Mouse (Mus musculus): ENCODE measurements around the gene Scamp2. TPM values are rescaled to one million over a fixed set of nuclear protein-coding genes. Genes with fewer than 3 reads are reported as not detected.

Scamp2 gene
- polyA plus RNA-seq, 1 experiment from 2014 or later = 60.2 TPM

GRCm38 (mm10) chr9:57525516-57525915, 35.2 kb upstream of the Scamp2 start:
- H3K27me3 ChIP-seq = no peaks in the 10 kb centered on the region
- ChIA-PET CTCF (no interaction called here), POLR2A (no interaction called here)
- DNase-seq (ENCODE audit: low read depth, low spot score) = no peak
- TF ChIP-seq CTCF (IDR thresholded peaks at IDR 0.05) = no peak
- ATAC-seq = no peak
- in situ Hi-C loops (cut with MboI; ENCODE audit: low pct_unique_long_range_greater_than_20kb) = no loop called here

GRCm38 (mm10) chr9:57526435-57526834, 34.3 kb upstream of the Scamp2 start:
- no peak for TF ChIP-seq CTCF (IDR thresholded peaks at IDR 0.05)
- ATAC-seq (no peak), DNase-seq (ENCODE audit: low read depth, low spot score) (no peak)
- POLR2A ChIA-PET = no interaction called here
- CTCF ChIA-PET = interaction anchor here (1.1 kb wide), 1 partner anchor 9 kb away, joined by 3 read pairs; no protein-coding TSS in a partner anchor
- no peaks in the 10 kb centered on the region for H3K27me3 ChIP-seq
- in situ Hi-C loops (cut with MboI; ENCODE audit: low pct_unique_long_range_greater_than_20kb) = no loop called here

GRCm38 (mm10) chr9:57531946-57532345, 28.8 kb upstream of the Scamp2 start:
- no peaks in the 10 kb centered on the region for H3K27me3 ChIP-seq
- in situ Hi-C loops (cut with MboI; ENCODE audit: low pct_unique_long_range_greater_than_20kb) = no loop called here
- CTCF ChIA-PET = interaction anchor here (0.8 kb wide), 1 partner anchor 8 kb away, joined by 4 read pairs; no protein-coding TSS in a partner anchor
- POLR2A ChIA-PET = no interaction called here
- DNase-seq (ENCODE audit: low read depth, low spot score) (no peak), ATAC-seq (no peak)
- no peak for TF ChIP-seq CTCF (IDR thresholded peaks at IDR 0.05)

GRCm38 (mm10) chr9:57536362-57536761, 24.4 kb upstream of the Scamp2 start:
- in situ Hi-C loops (cut with MboI; ENCODE audit: low pct_unique_long_range_greater_than_20kb) = no loop called here
- DNase-seq (ENCODE audit: low read depth, low spot score) (no peak), ATAC-seq (no peak)
- ChIA-PET CTCF (interaction anchor here (2.0 kb wide), 1 partner anchor 15 kb away, joined by 6 read pairs; the partner anchor contains the start of gene Cox5a), POLR2A (interaction anchor here (0.7 to 1.1 kb wide), 3 partner anchors 15 to 307 kb away, joined by 4 to 10 read pairs (median 5); partner anchors contain the start of gene Cox5a)
- no peak for TF ChIP-seq CTCF (IDR thresholded peaks at IDR 0.05)
- no peaks in the 10 kb centered on the region for H3K27me3 ChIP-seq

- H3K27me3 ChIP-seq = no peaks in the 10 kb centered on the region
- ChIA-PET CTCF (interaction anchor here (2.0 kb wide), 1 partner anchor 16 kb away, joined by 6 read pairs; the partner anchor contains the start of gene Cox5a), POLR2A (interaction anchor here (1.3 kb wide), 1 partner anchor 13 kb away, joined by 4 read pairs; no protein-coding TSS in a partner anchor)
- ATAC-seq (peak; percentile 77), DNase-seq (ENCODE audit: low read depth, low spot score) (no peak)
- in situ Hi-C loops (cut with MboI; ENCODE audit: low pct_unique_long_range_greater_than_20kb) = no loop called here
- TF ChIP-seq CTCF (IDR thresholded peaks at IDR 0.05) = no peak
Measured at GRCm38 (mm10) chr9:57537044-57537727, 23.6 kb upstream of the Scamp2 start, which contains the start of gene Fam219b. Gene Fam219b, plus strand, starts transcription at chr9:57537528.

GRCm38 (mm10) chr9:57537728-57538181, 23.0 kb upstream of the Scamp2 start:
- ATAC-seq (peak; percentile 6), DNase-seq (ENCODE audit: low read depth, low spot score) (no peak)
- H3K27me3 ChIP-seq = no peaks in the 10 kb centered on the region
- no peak for TF ChIP-seq CTCF (IDR thresholded peaks at IDR 0.05)
- in situ Hi-C loops (cut with MboI; ENCODE audit: low pct_unique_long_range_greater_than_20kb) = no loop called here
- ChIA-PET CTCF (no interaction called here), POLR2A (interaction anchor here (1.3 kb wide), 1 partner anchor 12 kb away, joined by 4 read pairs; no protein-coding TSS in a partner anchor)

GRCm38 (mm10) chr9:57539550-57539949, 21.2 kb upstream of the Scamp2 start:
- in situ Hi-C loops (cut with MboI; ENCODE audit: low pct_unique_long_range_greater_than_20kb) = no loop called here
- no peak for TF ChIP-seq CTCF (IDR thresholded peaks at IDR 0.05)
- ChIA-PET CTCF (no interaction called here), POLR2A (interaction anchor here (0.7 kb wide), 1 partner anchor 13 kb away, joined by 3 read pairs; the partner anchor contains the start of gene Mpi)
- no peak for DNase-seq (ENCODE audit: low read depth, low spot score)
- ATAC-seq = no peak
- H3K27me3 ChIP-seq = no peaks in the 10 kb centered on the region

GRCm38 (mm10) chr9:57541312-57541711, 19.4 kb upstream of the Scamp2 start:
- POLR2A ChIA-PET = interaction anchor here (0.8 kb wide), 1 partner anchor 10 kb away, joined by 4 read pairs; no protein-coding TSS in a partner anchor
- DNase-seq (ENCODE audit: low read depth, low spot score) = no peak

GRCm38 (mm10) chr9:57543951-57544350, 16.8 kb upstream of the Scamp2 start:
- H3K27me3 ChIP-seq = no peaks in the 10 kb centered on the region
- CTCF ChIA-PET = interaction anchor here (0.6 kb wide), 1 partner anchor 9 kb away, joined by 3 read pairs; the partner anchor contains the start of gene Mpi
- in situ Hi-C loops (cut with MboI; ENCODE audit: low pct_unique_long_range_greater_than_20kb) = no loop called here
- DNase-seq (ENCODE audit: low read depth, low spot score) = no peak
- POLR2A ChIA-PET = interaction anchor here (1.2 kb wide), 1 partner anchor 68 kb away, joined by 3 read pairs; no protein-coding TSS in a partner anchor
- no peak for ATAC-seq
- no peak for TF ChIP-seq CTCF (IDR thresholded peaks at IDR 0.05)

More at GRCm38 (mm10) chr9:57541312-57541711, 19.4 kb upstream of the Scamp2 start:
- CTCF ChIA-PET = interaction anchor here (0.9 to 1.3 kb wide), 8 partner anchors 9 to 110 kb away, joined by 3 to 5 read pairs (median 3); no protein-coding TSS in a partner anchor
- no peaks in the 10 kb centered on the region for H3K27me3 ChIP-seq
- in situ Hi-C loops (cut with MboI; ENCODE audit: low pct_unique_long_range_greater_than_20kb) = no loop called here
- ATAC-seq = no peak
- no peak for TF ChIP-seq CTCF (IDR thresholded peaks at IDR 0.05)

- POLR2A ChIA-PET = no interaction called here
- TF ChIP-seq CTCF (IDR thresholded peaks at IDR 0.05) = no peak
- CTCF ChIA-PET = no interaction called here
- DNase-seq (ENCODE audit: low read depth, low spot score) (no peak), ATAC-seq (no peak)
- no peaks in the 10 kb centered on the region for H3K27me3 ChIP-seq
- in situ Hi-C loops (cut with MboI; ENCODE audit: low pct_unique_long_range_greater_than_20kb) = no loop called here
Measured at GRCm38 (mm10) chr9:57547287-57547686, 13.5 kb upstream of the Scamp2 start.

GRCm38 (mm10) chr9:57547869-57548268, 12.9 kb upstream of the Scamp2 start:
- DNase-seq (ENCODE audit: low read depth, low spot score) = no peak
- no peaks in the 10 kb centered on the region for H3K27me3 ChIP-seq
- TF ChIP-seq CTCF (IDR thresholded peaks at IDR 0.05) = no peak
- ATAC-seq = no peak
- ChIA-PET POLR2A (no interaction called here), CTCF (no interaction called here)
- in situ Hi-C loops (cut with MboI; ENCODE audit: low pct_unique_long_range_greater_than_20kb) = no loop called here

All from Patski (cell line).